Comparison of ENCODE assay signal across 9 mouse cellular contexts in genomic region chr7:89698186-89698585, GRCm38 (mm10).
DNase-seq lines count a peak whose midpoint lies in the region; ATAC-seq and TF ChIP-seq lines count a peak whose summit lies in the region.
"Had no signal": no experiment of that assay in that cellular context is flagged by ENCODE, and none has a peak within 500 bp of the region (broad histone marks: within the 10 kb centered on the region; RNA-seq: fewer than 3 reads in every experiment).

No protein-coding gene starts in this region.

- no peaks in the 10 kb centered on the region for H3K27me3 ChIP-seq in hindbrain, postnatal 0 days (ENCODE audit: insufficient read depth, low read length)
- no peaks in the 10 kb centered on the region for H3K27me3 ChIP-seq in hindbrain, embryonic 13.5 days
- no peaks in the 10 kb centered on the region for H3K27me3 ChIP-seq in CH12.LX (replicated peaks)
- H3K27me3 ChIP-seq in intestine, embryonic 15.5 days (replicated peaks) = no peaks in the 10 kb centered on the region
- H3K27me3 ChIP-seq in small intestine, adult 2 months (ENCODE audit: control insufficient read depth, insufficient read depth, low read length) = no peaks in the 10 kb centered on the region
- no peaks in the 10 kb centered on the region for H3K27me3 ChIP-seq in hindbrain, embryonic 12.5 days
- H3K27me3 ChIP-seq: megakaryocyte, embryonic 14.5 days had no signal

- in situ Hi-C loops in CH12.LX (cut with MboI; ENCODE audit: low pct_ligation_motif_present, low pct_unique_long_range_greater_than_20kb, low sequenced_read_pairs) = no loop called here

- dilution Hi-C loops in CH12.LX (cut with MboI; ENCODE audit: extremely low pct_ligation_motif_present, extremely low pct_unique_long_range_greater_than_20kb, low sequenced_read_pairs) = no loop called here

- no peak overlapping the region for H3K27ac ChIP-seq in hindbrain, postnatal 0 days
- H3K27ac ChIP-seq in hindbrain, embryonic 13.5 days = no peak overlapping the region
- H3K27ac ChIP-seq in CH12.LX (ENCODE audit: insufficient read depth, low read depth) = no peak overlapping the region
- no peak overlapping the region for H3K27ac ChIP-seq in bone marrow macrophage, adult 2 months (ENCODE audit: insufficient read depth, low read depth, low read length)
- no peak overlapping the region for H3K27ac ChIP-seq in intestine, embryonic 15.5 days
- H3K27ac ChIP-seq in small intestine, adult 2 months (ENCODE audit: insufficient read depth, low read depth, low read length) = no peak overlapping the region
- no peak overlapping the region for H3K27ac ChIP-seq in hindbrain, embryonic 12.5 days

- H3K4me3 ChIP-seq in hindbrain, postnatal 0 days (ENCODE audit: low read length) = no peak overlapping the region
- H3K4me3 ChIP-seq in hindbrain, embryonic 13.5 days = no peak overlapping the region
- H3K4me3 ChIP-seq in CH12.LX (replicated peaks in 1 of 3; ENCODE audit: low read depth in 2 of 3, low read length in 2 of 3, poor library complexity in 1 of 3) = no peak overlapping the region
- no peak overlapping the region for H3K4me3 ChIP-seq in bone marrow macrophage, adult 2 months (ENCODE audit: insufficient read depth, low read length)
- H3K4me3 ChIP-seq in intestine, embryonic 15.5 days (replicated peaks) = no peak overlapping the region
- no peak overlapping the region for H3K4me3 ChIP-seq in small intestine, adult 2 months (ENCODE audit: low read depth, low read length)
- no peak overlapping the region for H3K4me3 ChIP-seq in hindbrain, embryonic 12.5 days
- H3K4me3 ChIP-seq: megakaryocyte, embryonic 14.5 days had no signal

- 0 out of 2 replicates have a peak, but pooled peaks have one; percentile 27 for ATAC-seq in hindbrain, postnatal 0 days
- no peak for ATAC-seq in hindbrain, embryonic 13.5 days (ENCODE audit: low FRiP score)
- ATAC-seq in intestine, embryonic 15.5 days = peak; percentile 31; the same call in 1 of the 2 replicates
- no peak for ATAC-seq in hindbrain, embryonic 12.5 days (ENCODE audit: low FRiP score)

- no peaks in the 10 kb centered on the region for H3K4me1 ChIP-seq in hindbrain, postnatal 0 days (ENCODE audit: insufficient read depth, low read length)
- peaks cover 5% of the 10 kb centered on the region for H3K4me1 ChIP-seq in hindbrain, embryonic 13.5 days (replicated peaks)
- no peaks in the 10 kb centered on the region for H3K4me1 ChIP-seq in CH12.LX (ENCODE audit: control insufficient read depth in 1 of 2, insufficient read depth in 2 of 2)
- no peaks in the 10 kb centered on the region for H3K4me1 ChIP-seq in bone marrow macrophage, adult 2 months (ENCODE audit: control insufficient read depth, insufficient read depth, low read length)
- H3K4me1 ChIP-seq in intestine, embryonic 15.5 days (replicated peaks) = no peaks in the 10 kb centered on the region
- peaks cover 3% of the 10 kb centered on the region; the same call in 1 of the 2 replicates for H3K4me1 ChIP-seq in small intestine, adult 2 months (ENCODE audit: control insufficient read depth, insufficient read depth, insufficient read length, low read length)
- H3K4me1 ChIP-seq in hindbrain, embryonic 12.5 days = no peaks in the 10 kb centered on the region
- H3K4me1 ChIP-seq: megakaryocyte, embryonic 14.5 days had no signal

- peak; percentile 23 for DNase-seq in hindbrain, postnatal 0 days (ENCODE audit: low spot score)
- peak; percentile 35 for DNase-seq in CH12.LX (ENCODE audit: extremely low read depth)
- no peak for DNase-seq in left cerebral cortex, postnatal 25 days (ENCODE audit: low spot score in 2 of 2)

- no peak for TF ChIP-seq EP300 in CH12.LX (IDR thresholded peaks at IDR 0.05; ENCODE audit: low read length)

- no peak overlapping the region for H3K9ac ChIP-seq in hindbrain, postnatal 0 days (replicated peaks; ENCODE audit: low read length)
- no peak overlapping the region for H3K9ac ChIP-seq in hindbrain, embryonic 13.5 days
- no peak overlapping the region for H3K9ac ChIP-seq in CH12.LX (ENCODE audit: insufficient read depth, low read depth)
- no peak overlapping the region for H3K9ac ChIP-seq in intestine, embryonic 15.5 days
- H3K9ac ChIP-seq in hindbrain, embryonic 12.5 days = no peak overlapping the region

- TF ChIP-seq RAD21 in CH12.LX (IDR thresholded peaks at IDR 0.05; ENCODE audit: low read depth, low read length) = peak; percentile 59

- H3K79me2 ChIP-seq in CH12.LX (replicated peaks; ENCODE audit: control insufficient read depth, extremely low read depth, insufficient read depth, poor library complexity, severe bottlenecking) = no peaks in the 10 kb centered on the region

- H3K4me2 ChIP-seq in hindbrain, postnatal 0 days (ENCODE audit: low read depth, low read length) = no peak overlapping the region
- H3K4me2 ChIP-seq in hindbrain, embryonic 13.5 days = no peak overlapping the region
- no peak overlapping the region for H3K4me2 ChIP-seq in CH12.LX (ENCODE audit: insufficient read depth, low read depth, poor library complexity, severe bottlenecking)
- H3K4me2 ChIP-seq in intestine, embryonic 15.5 days (replicated peaks) = no peak overlapping the region
- H3K4me2 ChIP-seq in hindbrain, embryonic 12.5 days (replicated peaks) = no peak overlapping the region

- intact Hi-C loops in left cerebral cortex, postnatal 25 days (cut with DNase I) = no loop called here

- H3K36me3 ChIP-seq in hindbrain, postnatal 0 days (ENCODE audit: insufficient read depth, low read length) = no peaks in the 10 kb centered on the region
- no peaks in the 10 kb centered on the region for H3K36me3 ChIP-seq in hindbrain, embryonic 13.5 days
- no peaks in the 10 kb centered on the region for H3K36me3 ChIP-seq in CH12.LX (replicated peaks in 1 of 2; ENCODE audit: control insufficient read depth in 1 of 2, insufficient read depth in 1 of 2, low read length in 1 of 2)
- H3K36me3 ChIP-seq in intestine, embryonic 15.5 days = no peaks in the 10 kb centered on the region
- no peaks in the 10 kb centered on the region for H3K36me3 ChIP-seq in small intestine, adult 2 months (ENCODE audit: control insufficient read depth, insufficient read depth, low read length)
- H3K36me3 ChIP-seq in hindbrain, embryonic 12.5 days = no peaks in the 10 kb centered on the region

- peak; percentile 53 for TF ChIP-seq CTCF in hindbrain, postnatal 0 days (IDR thresholded peaks at IDR 0.05; ENCODE audit: low read depth)
- TF ChIP-seq CTCF in CH12.LX (conservative IDR thresholded peaks at IDR 0.05 in 1 of 2, IDR thresholded peaks at IDR 0.05 in 1 of 2; ENCODE audit: low read depth in 2 of 2, low read length in 2 of 2) = peak; percentile 73 to 74
- 0 out of 2 replicates have a peak, but pooled peaks have one; percentile 18 for TF ChIP-seq CTCF in bone marrow macrophage, adult 2 months (IDR thresholded peaks at IDR 0.05; ENCODE audit: low read depth, low read length)
- TF ChIP-seq CTCF in small intestine, adult 2 months (IDR thresholded peaks at IDR 0.05; ENCODE audit: extremely low read depth, insufficient read length, insufficient replicate concordance, low read depth, low read length) = peak; percentile 76; the same call in 1 of the 2 replicates

- no peaks in the 10 kb centered on the region for H3K9me3 ChIP-seq in hindbrain, postnatal 0 days (ENCODE audit: low read length)
- no peaks in the 10 kb centered on the region for H3K9me3 ChIP-seq in hindbrain, embryonic 13.5 days
- no peaks in the 10 kb centered on the region for H3K9me3 ChIP-seq in CH12.LX (replicated peaks; ENCODE audit: low read length)
- no peaks in the 10 kb centered on the region for H3K9me3 ChIP-seq in intestine, embryonic 15.5 days
- no peaks in the 10 kb centered on the region for H3K9me3 ChIP-seq in hindbrain, embryonic 12.5 days (replicated peaks)
- H3K9me3 ChIP-seq: megakaryocyte, embryonic 14.5 days had no signal

- TF ChIP-seq POLR2A in CH12.LX (IDR thresholded peaks at IDR 0.05; ENCODE audit: low read depth, low read length) = no peak
- TF ChIP-seq POLR2A in bone marrow macrophage, adult 2 months (IDR thresholded peaks at IDR 0.05; ENCODE audit: borderline replicate concordance, low read depth, low read length) = no peak
- no peak for TF ChIP-seq POLR2A in small intestine, adult 2 months (IDR thresholded peaks at IDR 0.05; ENCODE audit: low read depth, low read length)

TF ChIP-seq in CH12.LX, 34 proteins besides CTCF, POLR2A, EP300 and RAD21:
- TF ChIP-seq IRF4 (IDR thresholded peaks at IDR 0.05; ENCODE audit: low read depth, low read length) (no peak), USF2 (conservative IDR thresholded peaks at IDR 0.05; ENCODE audit: low read depth, low read length) (no peak), CHD1 (IDR thresholded peaks at IDR 0.05; ENCODE audit: low read depth, low read length) (no peak), SMC3 (IDR thresholded peaks at IDR 0.05; ENCODE audit: low read depth, low read length) (peak; percentile 74)

Comparison
In these comparisons a context has a peak if more than half of its experiments do, and no peak if none do; other contexts are left out.
1. ATAC-seq: peak in hindbrain, postnatal 0 days (single experiment) and intestine, embryonic 15.5 days (single experiment); none in hindbrain, embryonic 13.5 days (single experiment) and hindbrain, embryonic 12.5 days (single experiment).
2. DNase-seq: peak in hindbrain, postnatal 0 days (single experiment) and CH12.LX (single experiment); none in left cerebral cortex, postnatal 25 days (0 of 2).
3. CTCF ChIP-seq: peak in every context shown above with its lines; median percentile 76 in small intestine, adult 2 months; 74 in CH12.LX; 53 in hindbrain, postnatal 0 days; 18 in bone marrow macrophage, adult 2 months.